Mouse (Mus musculus) myocyte (in vitro differentiated cells): Measurements from ENCODE around the gene Rbm19.

ENCODE experiments used
- CEBPB ChIP-seq: IDR thresholded peaks from 2 replicates; pipeline ENCODE4 v1.6.1; 2011; ENCODE audit warnings: mild to moderate bottlenecking, moderate library complexity; ENCODE audit not compliant: poor library complexity, insufficient read depth, severe bottlenecking
- E2F4 ChIP-seq: IDR thresholded peaks from one replicate; pipeline ENCODE4 v1.6.1; 2011; ENCODE audit warnings: mild to moderate bottlenecking, control low read depth, moderate library complexity; ENCODE audit not compliant: insufficient read depth
- MAX ChIP-seq: IDR thresholded peaks from one replicate; pipeline ENCODE4 v1.6.1; 2011; ENCODE audit warnings: low read depth, mild to moderate bottlenecking, control low read depth
- MYOD1 ChIP-seq, 3 experiments: IDR thresholded peaks; one replicate each; pipeline ENCODE4 v1.6.1; 2011; ENCODE audit warnings: control low read depth in 2 of 3, low read depth in 2 of 3, mild to moderate bottlenecking in 2 of 3, moderate library complexity in 1 of 3; ENCODE audit not compliant: insufficient read length in 2 of 3, control insufficient read depth in 1 of 3
- POLR2A ChIP-seq: IDR thresholded peaks from one replicate; pipeline ENCODE4 v1.6.1; 2011; ENCODE audit warnings: low read depth, mild to moderate bottlenecking, control low read depth, moderate library complexity; ENCODE audit not compliant: insufficient read length
- POLR2AphosphoS2 ChIP-seq: IDR thresholded peaks from one replicate; pipeline ENCODE4 v1.6.1; 2011; ENCODE audit warnings: low read depth, control low read depth; ENCODE audit not compliant: insufficient read length
- SRF ChIP-seq: IDR thresholded peaks from one replicate; pipeline ENCODE4 v1.6.1; 2011; ENCODE audit warnings: low read depth; ENCODE audit not compliant: control insufficient read depth, insufficient read length
- TCF12 ChIP-seq: IDR thresholded peaks from one replicate; pipeline ENCODE4 v1.6.1; 2011; ENCODE audit warnings: mild to moderate bottlenecking, control low read depth; ENCODE audit not compliant: poor library complexity, insufficient read depth, severe bottlenecking
- TCF3 ChIP-seq: IDR thresholded peaks from one replicate; pipeline ENCODE4 v1.6.1; 2011; ENCODE audit warnings: low read depth, control low read depth; ENCODE audit not compliant: insufficient read length
- USF1 ChIP-seq: IDR thresholded peaks from one replicate; pipeline ENCODE4 v1.6.1; 2011; ENCODE audit warnings: low read depth, mild to moderate bottlenecking, control low read depth, moderate library complexity

- TF ChIP-seq USF1 (no peak), POLR2A (no peak), POLR2AphosphoS2 (no peak), E2F4 (no peak), SRF (no peak), MYOD1 (IDR thresholded peaks at IDR 0.05; ENCODE audit: control insufficient read depth in 1 of 3, insufficient read length in 2 of 3, low read depth in 2 of 3) (no peak), CEBPB (no peak), TCF12 (no peak), MAX (no peak), TCF3 (no peak)
Measured at GRCm38 (mm10) chr5:120167787-120168325, 51.6 kb downstream of the Rbm19 start.
